Mouse (Mus musculus) midbrain, embryonic 13.5 days (tissue): ENCODE data around the gene Mfsd4a. TPM values are rescaled to one million over a fixed set of nuclear protein-coding genes. Genes with fewer than 3 reads are reported as not detected.

Experiments used
- ATAC-seq: fragments of 200-750 bp; cut with Nextera tagmentation; 2 replicates; pipeline ENCODE4 v1.8.0; 2017; ENCODE audit warnings: mild to moderate bottlenecking, moderate TSS enrichment, moderate library complexity
- H3K27ac ChIP-seq: fragments of 300-500 bp; sonication (generic); 2 replicates; pipeline ENCODE4 v1.5.1; 2015; ENCODE audit warnings: inconsistent platforms, mild to moderate bottlenecking, moderate library complexity
- H3K27me3 ChIP-seq: fragments of 300-500 bp; sonication (generic); 2 replicates; pipeline ENCODE4 v1.6.1; 2015; ENCODE audit warnings: mild to moderate bottlenecking, inconsistent platforms
- H3K36me3 ChIP-seq: fragments of 300-500 bp; sonication (generic); 2 replicates; pipeline ENCODE4 v1.6.1; 2015; ENCODE audit warnings: mild to moderate bottlenecking, inconsistent platforms
- H3K4me1 ChIP-seq: fragments of 300-500 bp; sonication (generic); replicated peaks from 2 replicates; pipeline ENCODE4 v1.6.1; 2015; ENCODE audit warnings: inconsistent platforms
- H3K4me2 ChIP-seq: fragments of 300-500 bp; sonication (generic); replicated peaks from 2 replicates; pipeline ENCODE4 v1.6.1; 2015; ENCODE audit warnings: moderate library complexity, mild to moderate bottlenecking, inconsistent platforms
- H3K4me3 ChIP-seq: fragments of 300-500 bp; sonication (generic); replicated peaks from 2 replicates; pipeline ENCODE4 v1.5.1; 2015; ENCODE audit warnings: mild to moderate bottlenecking, inconsistent platforms
- H3K9ac ChIP-seq: fragments of 300-500 bp; sonication (generic); replicated peaks from 2 replicates; pipeline ENCODE4 v1.6.1; 2015; ENCODE audit warnings: mild to moderate bottlenecking, inconsistent platforms
- H3K9me3 ChIP-seq: fragments of 300-500 bp; sonication (generic); 2 replicates; pipeline ENCODE4 v1.6.1; 2016; ENCODE audit warnings: mild to moderate bottlenecking, inconsistent platforms
- WGBS: fragments of 180-500 bp; shearing (Covaris S2); methylation state at CpG from one replicate; pipeline ENCODE4 v1.1.7; 2015; 5-methylcytosine and 5-hydroxymethylcytosine counted together
- polyA plus RNA-seq: library from polyadenylated mRNA; unstranded; fragments of >200 nt; fragmentation: Nextera tagmentation; extraction: Ambion mirVana; gene quantifications from 2 replicates; pipeline ENCODE4 v1.2.1, GENCODE M21; 2015

The Mfsd4a gene
- polyA plus RNA-seq, 1 experiment from 2014 or later, result 8.0 TPM

- WGBS, result 32% methylated on average over 4 of the region's 4 CpGs
- Histone ChIP-seq H3K27me3 (no peaks in the 10 kb centered on the region), H3K4me1 (no peaks in the 10 kb centered on the region), H3K36me3 (no peaks in the 10 kb centered on the region), H3K9me3 (no peaks in the 10 kb centered on the region), H3K27ac (no peak overlapping the region), H3K9ac (no peak overlapping the region), H3K4me2 (no peak overlapping the region), H3K4me3 (no peak overlapping the region)
- ATAC-seq, result no peak
Measured at GRCm38 (mm10) chr1:131995062-131995461, 72.8 kb downstream of the Mfsd4a start.

- Histone ChIP-seq H3K4me1 (no peaks in the 10 kb centered on the region), H3K4me2 (no peak overlapping the region), H3K9ac (no peak overlapping the region), H3K4me3 (no peak overlapping the region), H3K27ac (no peak overlapping the region), H3K27me3 (no peaks in the 10 kb centered on the region), H3K9me3 (no peaks in the 10 kb centered on the region), H3K36me3 (no peaks in the 10 kb centered on the region)
- 87% methylated on average over 12 of the region's 12 CpGs for WGBS
- no peak for ATAC-seq
Measured at GRCm38 (mm10) chr1:131993169-131994040, 74.5 kb downstream of the Mfsd4a start.

GRCm38 (mm10) chr1:131992561-131993001, 75.3 kb downstream of the Mfsd4a start:
- ATAC-seq, result no peak
- 90% methylated on average over 7 of the region's 7 CpGs for WGBS
- Histone ChIP-seq H3K27ac (no peak overlapping the region), H3K4me1 (no peaks in the 10 kb centered on the region), H3K27me3 (no peaks in the 10 kb centered on the region), H3K36me3 (no peaks in the 10 kb centered on the region), H3K4me3 (no peak overlapping the region), H3K9ac (no peak overlapping the region), H3K4me2 (no peak overlapping the region), H3K9me3 (no peaks in the 10 kb centered on the region)

- 87% methylated on average over 9 of the region's 9 CpGs for whole genome bisulfite sequencing
- Histone ChIP-seq H3K9ac (no peak overlapping the region), H3K27me3 (no peaks in the 10 kb centered on the region), H3K4me3 (no peak overlapping the region), H3K36me3 (no peaks in the 10 kb centered on the region), H3K4me2 (no peak overlapping the region), H3K9me3 (no peaks in the 10 kb centered on the region), H3K4me1 (no peaks in the 10 kb centered on the region), H3K27ac (no peak overlapping the region)
- no peak for ATAC-seq
Measured at GRCm38 (mm10) chr1:131990083-131990760, 77.6 kb downstream of the Mfsd4a start.

GRCm38 (mm10) chr1:131989476-131989875, 78.4 kb downstream of the Mfsd4a start:
- no peaks in the 10 kb centered on the region for H3K9me3 ChIP-seq
- 83% methylated on average over 4 of the region's 4 CpGs for WGBS
- no peak overlapping the region for H3K4me2 ChIP-seq
- no peak overlapping the region for H3K9ac ChIP-seq
- no peaks in the 10 kb centered on the region for H3K4me1 ChIP-seq
- H3K4me3 ChIP-seq, result no peak overlapping the region
- no peak for ATAC-seq
- no peaks in the 10 kb centered on the region for H3K27me3 ChIP-seq
- H3K36me3 ChIP-seq, result no peaks in the 10 kb centered on the region
- H3K27ac ChIP-seq, result no peak overlapping the region

GRCm38 (mm10) chr1:131987432-131987831, 80.4 kb downstream of the Mfsd4a start:
- Histone ChIP-seq H3K36me3 (no peaks in the 10 kb centered on the region), H3K27ac (no peak overlapping the region), H3K4me2 (no peak overlapping the region), H3K27me3 (no peaks in the 10 kb centered on the region), H3K4me1 (no peaks in the 10 kb centered on the region), H3K4me3 (no peak overlapping the region), H3K9ac (no peak overlapping the region), H3K9me3 (no peaks in the 10 kb centered on the region)
- 61% methylated on average over 15 of the region's 15 CpGs for WGBS
- ATAC-seq, result no peak

GRCm38 (mm10) chr1:131983806-131984205, 84.1 kb downstream of the Mfsd4a start:
- no peak overlapping the region for H3K4me3 ChIP-seq
- H3K9me3 ChIP-seq, result no peaks in the 10 kb centered on the region
- H3K4me2 ChIP-seq, result no peak overlapping the region
- H3K4me1 ChIP-seq, result 0 out of 2 replicates have a peak, but pooled peaks cover 3% of the 10 kb centered on the region
- H3K9ac ChIP-seq, result no peak overlapping the region
- H3K36me3 ChIP-seq, result no peaks in the 10 kb centered on the region
- 84% methylated on average over 2 of the region's 2 CpGs for WGBS
- H3K27ac ChIP-seq, result no peak overlapping the region
- no peaks in the 10 kb centered on the region for H3K27me3 ChIP-seq
- no peak for ATAC-seq

- H3K27ac ChIP-seq, result no peak overlapping the region
- H3K27me3 ChIP-seq, result no peaks in the 10 kb centered on the region
- H3K4me2 ChIP-seq, result no peak overlapping the region
- H3K4me3 ChIP-seq, result no peak overlapping the region
- WGBS, result 17% methylated on average over 5 of the region's 5 CpGs
- H3K4me1 ChIP-seq, result 0 out of 2 replicates have a peak, but pooled peaks cover 3% of the 10 kb centered on the region
- H3K36me3 ChIP-seq, result no peaks in the 10 kb centered on the region
- H3K9ac ChIP-seq, result no peak overlapping the region
- peak; percentile 51 for ATAC-seq
- H3K9me3 ChIP-seq, result no peaks in the 10 kb centered on the region
Measured at GRCm38 (mm10) chr1:131982907-131983306, 85.0 kb downstream of the Mfsd4a start.

GRCm38 (mm10) chr1:131981378-131982013, 86.4 kb downstream of the Mfsd4a start:
- Histone ChIP-seq H3K27ac (no peak overlapping the region; the same call in 1 of the 2 replicates), H3K27me3 (no peaks in the 10 kb centered on the region), H3K4me2 (no peak overlapping the region), H3K4me3 (no peak overlapping the region), H3K36me3 (no peaks in the 10 kb centered on the region), H3K9me3 (no peaks in the 10 kb centered on the region), H3K9ac (no peak overlapping the region), H3K4me1 (0 out of 2 replicates have a peak, but pooled peaks cover 8% of the 10 kb centered on the region)
- WGBS, result 53% methylated on average over 12 of the region's 12 CpGs
- peak; percentile 72 for ATAC-seq

- Histone ChIP-seq H3K9me3 (no peaks in the 10 kb centered on the region), H3K27ac (no peak overlapping the region), H3K36me3 (no peaks in the 10 kb centered on the region), H3K4me2 (no peak overlapping the region), H3K4me1 (peaks cover 17% of the 10 kb centered on the region), H3K27me3 (no peaks in the 10 kb centered on the region), H3K4me3 (no peak overlapping the region), H3K9ac (no peak overlapping the region)
- no peak for ATAC-seq
- whole genome bisulfite sequencing, result 22% methylated on average over 2 of the region's 2 CpGs
Measured at GRCm38 (mm10) chr1:131980471-131980870, 87.4 kb downstream of the Mfsd4a start.

GRCm38 (mm10) chr1:131976886-131977285, 91.0 kb downstream of the Mfsd4a start:
- Histone ChIP-seq H3K27me3 (no peaks in the 10 kb centered on the region), H3K9me3 (no peaks in the 10 kb centered on the region), H3K36me3 (no peaks in the 10 kb centered on the region), H3K4me3 (no peak overlapping the region), H3K9ac (no peak overlapping the region), H3K27ac (no peak overlapping the region), H3K4me1 (peaks cover 52% of the 10 kb centered on the region), H3K4me2 (no peak overlapping the region)
- no peak for ATAC-seq
- 93% methylated on average over 5 of the region's 5 CpGs for WGBS

GRCm38 (mm10) chr1:131973991-131974390, 93.9 kb downstream of the Mfsd4a start:
- Histone ChIP-seq H3K4me2 (no peak overlapping the region), H3K4me3 (no peak overlapping the region), H3K27me3 (no peaks in the 10 kb centered on the region), H3K4me1 (peaks cover 74% of the 10 kb centered on the region), H3K9ac (no peak overlapping the region), H3K27ac (no peak overlapping the region), H3K9me3 (no peaks in the 10 kb centered on the region), H3K36me3 (no peaks in the 10 kb centered on the region)
- 76% methylated on average over 6 of the region's 6 CpGs for WGBS
- no peak for ATAC-seq
